Mouse (Mus musculus) Patski (cell line): ENCODE data around the gene Arhgef28. TPM values are rescaled to one million over a fixed set of nuclear protein-coding genes. Genes with fewer than 3 reads are reported as not detected.

Experiments
- ATAC-seq: fragments of 100-300 bp; one replicate; pipeline ENCODE4 v1.8.0; 2021
- CTCF ChIA-PET: fragments of 350-600 bp; sonication (Branson Sonifier 250); formaldehyde crosslinking; loops from one replicate; lab custom pipeline; 2022; ENCODE audit warnings: inconsistent platforms; lab: Charles Lee
- POLR2A ChIA-PET: fragments of 350-600 bp; sonication (Branson Sonifier 250); formaldehyde crosslinking; loops from one replicate; lab custom pipeline; 2022; ENCODE audit warnings: antibody characterized with exemption, inconsistent platforms; lab: Charles Lee
- DNase-seq: peaks from one replicate; pipeline ENCODE4 v3.0.0-alpha.2; 2011; ENCODE audit warnings: low read depth, low spot score
- H3K27me3 ChIP-seq: fragments of 371-371 bp; one replicate; pipeline ENCODE4 v1.5.1; 2021
- CTCF ChIP-seq: fragments of 100-300 bp; IDR thresholded peaks from one replicate; pipeline ENCODE4 v1.5.1; 2021
- in situ Hi-C: fragments of 300-500 bp; cut with MboI; formaldehyde crosslinking; loops from 3 replicates; pipeline ENCODE4 v1.11.1; 2018; ENCODE audit warnings: low pct_unique_long_range_greater_than_20kb, mixed read lengths
- polyA plus RNA-seq: library from polyadenylated mRNA; unstranded; gene quantifications from one replicate; pipeline ENCODE4 v1.2.3, GENCODE M21; 2021

Arhgef28 gene
- polyA plus RNA-seq, 1 experiment from 2014 or later = 79.0 TPM

DNA sequence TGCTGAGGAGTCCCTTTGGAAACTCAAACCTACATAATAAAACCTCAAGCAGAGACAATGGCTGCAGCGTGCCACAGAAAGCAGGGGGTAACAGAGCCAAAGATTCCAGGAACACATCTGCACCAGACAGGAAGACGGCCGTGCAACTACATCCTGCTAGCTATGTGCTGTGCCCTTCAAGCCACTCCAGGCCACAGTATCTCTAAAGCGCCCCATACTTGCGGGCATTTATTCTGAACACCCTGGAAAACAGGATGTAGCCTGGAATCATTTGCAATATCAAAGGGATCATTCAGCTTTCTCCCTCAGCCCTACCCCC lies 174.6 kb downstream of the Arhgef28 start:
- in situ Hi-C loops = loop anchor here (10.0 kb wide), 1 partner anchor 797 kb away; no protein-coding TSS in a partner anchor
- POLR2A ChIA-PET = no interaction called here
- H3K27me3 ChIP-seq = no peaks in the 10 kb centered on the region
- no peak for TF ChIP-seq CTCF
- ATAC-seq = no peak
- DNase-seq = no peak
- CTCF ChIA-PET = interaction anchor here (0.7 to 4.6 kb wide), 20 partner anchors 8 to 267 kb away, joined by 3 to 34 read pairs (median 4); partner anchors contain the start of gene Arhgef28

GRCm38 (mm10) chr13:98030959-98031641 lies 175.1 kb downstream of the Arhgef28 start:
- H3K27me3 ChIP-seq = no peaks in the 10 kb centered on the region
- in situ Hi-C loops = loop anchor here (10.0 kb wide), 1 partner anchor 796 kb away; no protein-coding TSS in a partner anchor
- no peak for DNase-seq
- no peak for ATAC-seq
- ChIA-PET CTCF (interaction anchor here (0.7 to 4.6 kb wide), 23 partner anchors 9 to 466 kb away, joined by 3 to 34 read pairs (median 4); partner anchors contain the start of gene Arhgef28), POLR2A (interaction anchor here (0.6 to 1.1 kb wide), 2 partner anchors 41 to 175 kb away, joined by 3 read pairs; partner anchors contain the start of gene Arhgef28)
- peak; percentile 85 for TF ChIP-seq CTCF

DNA sequence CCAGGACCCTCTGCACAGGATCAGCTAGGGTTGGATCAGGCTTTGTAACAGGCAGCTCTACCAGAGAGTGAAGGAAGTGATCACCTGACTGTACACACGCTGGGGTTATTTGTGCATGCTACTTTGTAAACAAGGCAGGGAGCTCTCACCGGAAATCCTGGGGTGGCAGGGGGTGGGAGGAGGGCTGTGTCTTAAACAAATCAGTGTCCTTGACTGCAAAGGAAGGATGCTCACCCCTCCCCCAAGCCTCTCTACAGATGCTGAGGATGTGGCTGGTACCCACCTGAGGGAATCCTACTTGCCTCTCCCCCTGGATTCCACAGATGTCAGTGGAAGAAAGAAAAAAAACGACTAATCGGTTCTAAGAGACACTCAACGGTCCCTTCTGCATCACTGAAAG lies 176.2 kb downstream of the Arhgef28 start:
- no peaks in the 10 kb centered on the region for H3K27me3 ChIP-seq
- no peak for TF ChIP-seq CTCF
- no peak for DNase-seq
- ChIA-PET CTCF (interaction anchor here (1.1 to 4.6 kb wide), 8 partner anchors 10 to 467 kb away, joined by 3 to 34 read pairs (median 9); partner anchors contain the start of gene Arhgef28), POLR2A (interaction anchor here (1.1 kb wide), 1 partner anchor 176 kb away, joined by 3 read pairs; the partner anchor contains the start of gene Arhgef28)
- in situ Hi-C loops = loop anchor here (10.0 kb wide), 1 partner anchor 795 kb away; no protein-coding TSS in a partner anchor
- no peak for ATAC-seq

DNA sequence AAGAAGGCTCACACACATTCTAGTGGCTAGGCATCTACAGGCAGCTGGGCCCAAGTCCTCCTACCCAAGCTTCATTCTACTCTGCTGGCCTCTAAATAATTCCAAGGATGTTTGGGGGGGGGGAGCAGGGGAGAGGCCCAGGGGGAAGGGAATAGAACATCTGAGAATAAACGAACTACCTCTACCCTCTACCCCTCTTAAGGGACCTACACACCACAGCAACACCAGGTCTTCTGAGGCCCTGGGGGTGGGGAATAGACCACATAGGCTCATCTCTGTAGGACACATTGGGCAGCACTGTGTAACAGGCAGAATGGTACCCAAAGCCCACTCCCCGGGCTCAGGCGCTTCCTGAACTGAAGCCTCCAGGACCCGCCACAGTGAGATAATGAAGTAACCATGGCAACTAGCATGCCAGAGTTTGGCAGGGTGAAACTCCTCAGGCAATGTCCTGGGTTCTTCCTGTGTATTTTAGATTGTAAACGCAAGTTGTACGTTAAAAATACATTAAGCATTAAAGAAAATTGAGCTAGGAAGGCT lies 177.5 kb downstream of the Arhgef28 start:
- ATAC-seq = no peak
- no peak for TF ChIP-seq CTCF
- no peak for DNase-seq
- H3K27me3 ChIP-seq = no peaks in the 10 kb centered on the region
- ChIA-PET POLR2A (interaction anchor here (1.4 kb wide), 1 partner anchor 17 kb away, joined by 3 read pairs; no protein-coding TSS in a partner anchor), CTCF (interaction anchor here (1.2 to 4.6 kb wide), 3 partner anchors 48 to 211 kb away, joined by 3 to 34 read pairs (median 33); no protein-coding TSS in a partner anchor)
- in situ Hi-C loops = no loop called here

DNA sequence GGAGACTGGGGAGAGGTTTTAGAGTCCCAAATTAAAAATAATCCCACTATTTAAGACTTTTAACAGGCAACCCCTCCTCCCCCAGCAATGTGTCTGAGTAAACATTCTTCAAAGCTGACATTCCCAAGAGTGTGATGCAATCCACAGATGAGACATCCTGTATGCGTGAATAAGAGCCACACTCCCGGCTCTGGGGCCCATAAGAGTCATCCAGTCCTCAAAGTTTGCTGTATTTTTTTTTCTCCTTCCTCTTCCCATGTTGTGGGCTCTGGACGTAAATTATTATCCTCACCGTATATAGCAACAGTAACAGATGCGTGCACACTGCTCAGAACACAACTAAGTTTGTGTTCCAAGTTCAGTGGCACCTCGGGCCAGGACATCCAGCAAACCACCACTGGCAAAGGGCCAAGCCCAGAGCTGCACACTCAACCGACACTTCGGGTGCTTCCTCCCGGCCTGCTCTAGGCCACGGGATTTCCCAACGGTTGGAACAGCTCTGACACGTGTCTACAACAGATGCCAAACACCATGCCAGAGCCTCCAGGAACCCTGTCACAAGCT lies 178.5 kb downstream of the Arhgef28 start:
- no peak for TF ChIP-seq CTCF
- ChIA-PET CTCF (interaction anchor here (1.2 to 3.3 kb wide), 2 partner anchors 11 to 47 kb away, joined by 3 to 14 read pairs; no protein-coding TSS in a partner anchor), POLR2A (interaction anchor here (1.4 kb wide), 1 partner anchor 16 kb away, joined by 3 read pairs; no protein-coding TSS in a partner anchor)
- peak; percentile 92 for DNase-seq
- in situ Hi-C loops = no loop called here
- peak; percentile 78 for ATAC-seq
- H3K27me3 ChIP-seq = no peaks in the 10 kb centered on the region

DNA sequence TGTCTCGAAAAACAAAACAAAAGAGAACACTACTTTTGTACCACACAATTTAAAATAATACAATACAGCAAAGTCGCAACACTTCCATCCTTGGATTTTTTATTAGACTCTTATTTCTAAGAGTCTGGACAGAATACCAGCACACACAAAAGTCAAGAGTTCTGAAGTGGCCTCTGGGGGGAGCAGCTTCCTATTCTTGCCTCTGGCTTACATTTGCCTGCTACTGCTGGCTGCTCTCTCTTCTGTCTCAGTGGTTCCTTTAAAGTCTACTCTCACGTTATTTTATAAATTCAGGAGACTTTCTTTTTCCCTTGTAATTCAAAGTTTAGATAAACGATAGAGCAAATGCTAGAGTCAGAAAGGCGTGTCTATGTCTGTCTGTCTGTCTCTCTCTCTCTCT lies 179.1 kb downstream of the Arhgef28 start:
- DNase-seq (no peak), ATAC-seq (peak; percentile 2)
- peak; percentile 57 for TF ChIP-seq CTCF
- ChIA-PET POLR2A (interaction anchor here (0.6 kb wide), 1 partner anchor 131 kb away, joined by 9 read pairs; no protein-coding TSS in a partner anchor), CTCF (interaction anchor here (1.2 to 3.3 kb wide), 2 partner anchors 11 to 15 kb away, joined by 3 to 14 read pairs; no protein-coding TSS in a partner anchor)
- no peaks in the 10 kb centered on the region for H3K27me3 ChIP-seq
- in situ Hi-C loops = no loop called here

DNA sequence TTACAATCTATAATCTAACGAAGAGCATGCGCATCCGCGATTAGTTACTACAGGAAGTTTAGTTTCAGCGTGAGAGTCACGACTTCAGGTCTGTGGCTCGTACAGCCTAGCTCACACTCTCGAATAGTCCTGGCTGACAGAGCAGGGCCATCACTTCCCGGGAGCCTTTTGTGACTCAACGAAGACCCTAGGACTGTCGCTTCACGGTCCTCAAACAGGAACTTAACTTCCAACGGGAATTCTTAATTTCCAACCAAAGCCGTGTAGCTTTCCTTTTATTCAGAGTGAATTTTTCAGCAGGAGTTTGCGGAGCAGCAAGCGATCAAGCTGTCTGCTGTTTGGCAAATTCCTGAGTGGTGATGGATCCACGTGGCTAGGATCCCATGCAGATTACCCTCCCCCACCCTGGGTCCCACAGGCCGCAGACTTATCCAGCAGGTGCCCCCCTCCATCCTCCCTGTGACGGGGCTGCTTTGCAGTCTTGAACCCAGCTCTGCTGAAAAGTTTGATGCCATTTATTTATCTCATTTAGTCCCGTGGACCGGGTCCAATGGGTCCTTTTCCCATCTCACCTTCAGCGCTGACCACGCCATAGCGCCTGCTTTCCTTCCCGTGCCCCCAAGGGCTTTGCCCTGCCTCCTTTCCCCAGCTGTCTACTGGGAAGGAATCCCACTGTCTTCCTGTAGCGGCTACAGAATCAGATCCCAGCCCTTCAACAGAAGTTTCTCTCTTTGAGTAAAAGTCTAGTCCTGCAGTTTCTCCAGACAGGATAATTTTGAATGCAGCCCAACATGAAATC lies 180.3 kb downstream of the Arhgef28 start:
- DNase-seq (no peak), ATAC-seq (no peak)
- no peak for TF ChIP-seq CTCF
- CTCF ChIA-PET = interaction anchor here (1.0 to 3.3 kb wide), 4 partner anchors 10 to 20 kb away, joined by 3 to 14 read pairs (median 3); no protein-coding TSS in a partner anchor
- in situ Hi-C loops = no loop called here
- POLR2A ChIA-PET = interaction anchor here (0.6 kb wide), 1 partner anchor 10 kb away, joined by 3 read pairs; no protein-coding TSS in a partner anchor
- no peaks in the 10 kb centered on the region for H3K27me3 ChIP-seq

GRCm38 (mm10) chr13:98025162-98025561 lies 181.1 kb downstream of the Arhgef28 start:
- CTCF ChIA-PET = interaction anchor here (1.0 to 3.3 kb wide), 3 partner anchors 9 to 19 kb away, joined by 3 to 14 read pairs (median 3); no protein-coding TSS in a partner anchor
- H3K27me3 ChIP-seq = no peaks in the 10 kb centered on the region
- peak; percentile 69 for TF ChIP-seq CTCF
- POLR2A ChIA-PET = interaction anchor here (0.6 kb wide), 1 partner anchor 9 kb away, joined by 3 read pairs; no protein-coding TSS in a partner anchor
- DNase-seq = no peak
- ATAC-seq = no peak
- in situ Hi-C loops = no loop called here

- POLR2A ChIA-PET = no interaction called here
- CTCF ChIA-PET = interaction anchor here (1.6 to 3.3 kb wide), 2 partner anchors 8 to 19 kb away, joined by 3 to 14 read pairs; no protein-coding TSS in a partner anchor
- H3K27me3 ChIP-seq = no peaks in the 10 kb centered on the region
- TF ChIP-seq CTCF = no peak
- DNase-seq (no peak), ATAC-seq (no peak)
- in situ Hi-C loops = no loop called here
Observed at GRCm38 (mm10) chr13:98024680-98025079, 181.6 kb downstream of the Arhgef28 start.
